Mouse (Mus musculus) midbrain, embryonic 13.5 days (tissue): ENCODE results near the gene Plekha4. TPM values are rescaled to one million over a fixed set of nuclear protein-coding genes. Genes with fewer than 3 reads are reported as not detected.

ENCODE experiments used
- polyA plus RNA-seq: library from polyadenylated mRNA; unstranded; fragments of >200 nt; fragmentation: Nextera tagmentation; extraction: Ambion mirVana; gene quantifications from 2 replicates; pipeline ENCODE4 v1.2.1, GENCODE M21; 2015

Plekha4 gene
- polyA plus RNA-seq, 1 experiment from 2014 or later = 0.46 TPM

Other genes starting within 250 kb of the Plekha4 start
- not detected in 2 replicates for gene Slc6a21, start 248.8 kb upstream of the Plekha4 start, polyA plus RNA-seq
- 7.3 and 10.8 TPM in 2 replicates for gene Trpm4, start 192.6 kb upstream of the Plekha4 start, polyA plus RNA-seq
- gene Hrc, start 191.0 kb upstream of the Plekha4 start, polyA plus RNA-seq = 0.10 and 0.26 TPM in 2 replicates
- gene Ppfia3, start 159.3 kb upstream of the Plekha4 start, polyA plus RNA-seq = 17.2 and 19.8 TPM in 2 replicates
- gene Lin7b, start 155.7 kb upstream of the Plekha4 start, polyA plus RNA-seq = 7.1 and 7.9 TPM in 2 replicates
- 223 and 238 TPM in 2 replicates for gene Snrnp70, start 130.6 kb upstream of the Plekha4 start, polyA plus RNA-seq
- not detected in 2 replicates for gene Kcna7, start 120.7 kb upstream of the Plekha4 start, polyA plus RNA-seq
- gene Ntf5, start 112.6 kb upstream of the Plekha4 start, polyA plus RNA-seq = not detected in 2 replicates
- 0.50 TPM in 1 of 2 replicates, not detected in the other for gene Lhb, start 105.5 kb upstream of the Plekha4 start, polyA plus RNA-seq
- gene Gys1, start 91.5 kb upstream of the Plekha4 start, polyA plus RNA-seq = 20.6 and 23.4 TPM in 2 replicates
- 121 and 123 TPM in 2 replicates for gene Ruvbl2, start 88.2 kb upstream of the Plekha4 start, polyA plus RNA-seq
- 6,845 and 7,096 TPM in 2 replicates for gene Ftl1, start 66.4 kb upstream of the Plekha4 start, polyA plus RNA-seq
- gene Bax, start 59.4 kb upstream of the Plekha4 start, polyA plus RNA-seq = 259 and 265 TPM in 2 replicates
- 0.22 TPM in 1 of 2 replicates, not detected in the other for gene Tulp2, start 44.5 kb upstream of the Plekha4 start, polyA plus RNA-seq
- gene Gm45808, start 39.5 kb upstream of the Plekha4 start, polyA plus RNA-seq = not detected in 2 replicates
- 3.3 and 3.6 TPM in 2 replicates for gene Dhdh, start 37.5 kb upstream of the Plekha4 start, polyA plus RNA-seq
- 86.7 and 101 TPM in 2 replicates for gene Nucb1, start 15.9 kb upstream of the Plekha4 start, polyA plus RNA-seq
- gene Ppp1r15a, start 62 bp upstream of the Plekha4 start, polyA plus RNA-seq = 11.7 and 11.9 TPM in 2 replicates
- 0.13 and 0.21 TPM in 2 replicates for gene Hsd17b14, start 28.6 kb downstream of the Plekha4 start, polyA plus RNA-seq
- 20.7 and 24.5 TPM in 2 replicates for gene Bcat2, start 43.8 kb downstream of the Plekha4 start, polyA plus RNA-seq
- gene Fgf21, start 89.2 kb downstream of the Plekha4 start, polyA plus RNA-seq = 0.17 TPM in 1 of 2 replicates, not detected in the other
- not detected in 2 replicates for gene Fut1, start 91.0 kb downstream of the Plekha4 start, polyA plus RNA-seq
- gene Izumo1, start 95.5 kb downstream of the Plekha4 start, polyA plus RNA-seq = 0.17 TPM in 1 of 2 replicates, not detected in the other
- 7.5 and 9.4 TPM in 2 replicates for gene Rasip1, start 101.2 kb downstream of the Plekha4 start, polyA plus RNA-seq
- gene Mamstr, start 113.6 kb downstream of the Plekha4 start, polyA plus RNA-seq = 3.1 and 4.8 TPM in 2 replicates
- gene Fut2, start 140.1 kb downstream of the Plekha4 start, polyA plus RNA-seq = 0.06 and 0.09 TPM in 2 replicates
- gene Ntn5, start 157.7 kb downstream of the Plekha4 start, polyA plus RNA-seq = 0.39 and 0.59 TPM in 2 replicates
- 0.17 and 0.31 TPM in 2 replicates for gene Sec1, start 168.1 kb downstream of the Plekha4 start, polyA plus RNA-seq
- gene Car11, start 173.5 kb downstream of the Plekha4 start, polyA plus RNA-seq = 35.9 and 40.0 TPM in 2 replicates
- gene Dbp, start 178.8 kb downstream of the Plekha4 start, polyA plus RNA-seq = 3.4 and 4.0 TPM in 2 replicates
- gene Rpl18, start 189.1 kb downstream of the Plekha4 start, polyA plus RNA-seq = 643 and 684 TPM in 2 replicates
- 24.3 and 27.1 TPM in 2 replicates for gene Sphk2, start 191.7 kb downstream of the Plekha4 start, polyA plus RNA-seq
- 1.0 and 1.3 TPM in 2 replicates for gene Fam83e, start 194.9 kb downstream of the Plekha4 start, polyA plus RNA-seq
- not detected in 2 replicates for gene Spaca4, start 199.5 kb downstream of the Plekha4 start, polyA plus RNA-seq